ENCODE assay signal across 13 mouse cellular contexts in the genomic region with DNA sequence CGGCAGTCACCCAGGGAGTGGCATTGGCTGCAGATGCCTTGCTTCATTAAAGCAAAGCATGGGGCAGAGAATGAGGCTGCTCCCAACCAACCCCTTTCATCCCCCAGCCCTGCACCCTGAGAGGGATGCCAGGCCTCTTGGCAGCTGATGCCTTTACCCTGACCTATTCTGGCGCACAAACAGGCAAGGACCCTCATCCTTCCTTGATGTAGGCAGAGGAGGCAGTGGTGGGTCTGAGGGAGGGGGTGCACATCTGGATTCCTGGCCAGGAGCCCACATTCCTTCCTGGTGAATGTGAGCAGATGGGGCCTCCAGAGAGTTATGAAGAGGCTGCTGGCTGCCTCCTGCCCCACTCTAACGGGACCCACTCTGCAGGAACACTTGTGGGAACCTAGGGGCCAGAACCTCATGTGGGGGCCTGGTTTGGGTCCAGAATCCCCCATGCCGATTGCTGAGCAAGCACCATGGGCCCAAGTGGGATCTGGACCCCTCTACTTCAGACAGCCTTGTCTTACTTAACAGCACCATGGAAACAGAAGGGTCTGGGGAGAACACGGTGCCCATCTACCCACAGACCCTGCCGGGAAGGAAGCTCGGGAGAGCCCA. TPM values are rescaled to one million over a fixed set of nuclear protein-coding genes. Genes with fewer than 3 reads are reported as not detected.
A peak's percentile ranks its signal among the peaks of the same experiment; 100 is the strongest.
DNase-seq lines count a peak whose midpoint lies in the region; ATAC-seq and TF ChIP-seq lines count a peak whose summit lies in the region.
"Had no signal": no experiment of that assay in that cellular context is flagged by ENCODE, and none has a peak within 500 bp of the region (broad histone marks: within the 10 kb centered on the region; RNA-seq: fewer than 3 reads in every experiment).

No protein-coding gene starts in this region.

- peaks cover 31% of the 10 kb centered on the region for H3K36me3 ChIP-seq in heart, embryonic 10.5 days
- peaks cover 29% of the 10 kb centered on the region for H3K36me3 ChIP-seq in lung, embryonic 14.5 days (ENCODE audit: insufficient read depth)
- H3K36me3 ChIP-seq in embryonic facial prominence, embryonic 13.5 days, result peaks cover 48% of the 10 kb centered on the region
- peaks cover 40% of the 10 kb centered on the region for H3K36me3 ChIP-seq in myocyte (ENCODE audit: control insufficient read depth, insufficient read depth)

- H3K4me2 ChIP-seq in lung, embryonic 14.5 days, result no peak overlapping the region
- 0 out of 2 replicates have a peak overlapping the region, but pooled peaks have one; percentile 16 for H3K4me2 ChIP-seq in embryonic facial prominence, embryonic 13.5 days
- H3K4me2 ChIP-seq in myocyte (ENCODE audit: low read depth), result peak overlapping the region; percentile 7

- H3K4me1 ChIP-seq in heart, embryonic 10.5 days, result peaks cover 78% of the 10 kb centered on the region
- peaks cover 34% of the 10 kb centered on the region for H3K4me1 ChIP-seq in lung, embryonic 14.5 days (ENCODE audit: insufficient read depth)
- peaks cover 83% of the 10 kb centered on the region for H3K4me1 ChIP-seq in embryonic facial prominence, embryonic 13.5 days

- DNase-seq in heart, embryonic 10.5 days (ENCODE audit: low spot score), result no peak
- DNase-seq in heart, adult 18-20 months, result no peak
- DNase-seq in lung, embryonic 14.5 days, result peak; percentile 74
- no peak for DNase-seq in lung, adult 18-20 months
- DNase-seq in left cerebral cortex, adult 8-10 months (ENCODE audit: low spot score in 2 of 2), result no peak
- DNase-seq: cerebellum, adult 2 months; kidney, adult 11 months; lung, adult 2 months; right cerebral cortex, adult 18-20 months had no signal

- WGBS in heart, embryonic 10.5 days, result 63% methylated on average over 7 of the region's 7 CpGs
- 40% methylated on average over 7 of the region's 7 CpGs for WGBS in lung, embryonic 14.5 days
- WGBS in embryonic facial prominence, embryonic 13.5 days, result 47% methylated on average over 7 of the region's 7 CpGs

- H3K79me2 ChIP-seq in myocyte (ENCODE audit: control insufficient read depth, insufficient read depth), result peaks cover 72% of the 10 kb centered on the region

- peak overlapping the region; percentile 86; the same call in 1 of the 2 replicates for H3K27ac ChIP-seq in heart, embryonic 10.5 days
- no peak overlapping the region; the same call in 1 of the 2 replicates for H3K27ac ChIP-seq in lung, embryonic 14.5 days (ENCODE audit: low read depth)
- H3K27ac ChIP-seq in embryonic facial prominence, embryonic 13.5 days, result peak overlapping the region; percentile 87

- H3K4me3 ChIP-seq in heart, embryonic 10.5 days, result no peak overlapping the region
- no peak overlapping the region for H3K4me3 ChIP-seq in lung, embryonic 14.5 days (ENCODE audit: low read depth, low read length)
- H3K4me3 ChIP-seq in embryonic facial prominence, embryonic 13.5 days, result no peak overlapping the region
- no peak overlapping the region for H3K4me3 ChIP-seq in myocyte

- no peaks in the 10 kb centered on the region for H3K27me3 ChIP-seq in heart, embryonic 10.5 days (ENCODE audit: insufficient read depth, poor library complexity, severe bottlenecking)
- no peaks in the 10 kb centered on the region for H3K27me3 ChIP-seq in lung, embryonic 14.5 days (ENCODE audit: insufficient read depth, low read length)
- H3K27me3 ChIP-seq in embryonic facial prominence, embryonic 13.5 days, result no peaks in the 10 kb centered on the region
- H3K27me3 ChIP-seq in myocyte (ENCODE audit: control insufficient read depth, insufficient read depth, insufficient read length), result no peaks in the 10 kb centered on the region

- TF ChIP-seq CTCF in lung, embryonic 14.5 days (IDR thresholded peaks at IDR 0.05; ENCODE audit: low read depth), result no peak

- TF ChIP-seq POLR2A in myocyte (IDR thresholded peaks at IDR 0.05; ENCODE audit: insufficient read length, low read depth), result no peak

- H3K9me3 ChIP-seq in heart, embryonic 10.5 days, result no peaks in the 10 kb centered on the region
- H3K9me3 ChIP-seq in lung, embryonic 14.5 days (ENCODE audit: low read depth, low read length), result no peaks in the 10 kb centered on the region
- no peaks in the 10 kb centered on the region for H3K9me3 ChIP-seq in embryonic facial prominence, embryonic 13.5 days

- H3ac ChIP-seq in myocyte (ENCODE audit: control insufficient read depth, insufficient read length), result no peak overlapping the region

- ATAC-seq in lung, embryonic 14.5 days (ENCODE audit: insufficient read depth), result peak; percentile 71
- ATAC-seq in embryonic facial prominence, embryonic 13.5 days (ENCODE audit: insufficient number of reproducible peaks, insufficient read depth, low FRiP score, low TSS enrichment, low read depth), result peak; percentile 33; the same call in 1 of the 2 replicates
- no peak for ATAC-seq in megakaryocyte progenitor cell, adult 5-6 weeks (replicated peaks; ENCODE audit: poor library complexity)
- ATAC-seq: CD4-positive, CD25-positive, alpha-beta regulatory T cell, adult 4 months had no signal

- H3K9ac ChIP-seq in lung, embryonic 14.5 days, result no peak overlapping the region; the same call in 1 of the 2 replicates
- H3K9ac ChIP-seq in embryonic facial prominence, embryonic 13.5 days, result peak overlapping the region; percentile 52; the same call in 1 of the 2 replicates

TF ChIP-seq in myocyte, 11 proteins besides CTCF, POLR2A, EP300 and RAD21:
- TF ChIP-seq USF1 (IDR thresholded peaks at IDR 0.05; ENCODE audit: low read depth) (no peak), REST (IDR thresholded peaks at IDR 0.05; ENCODE audit: insufficient read depth, insufficient read length) (no peak), POLR2AphosphoS2 (IDR thresholded peaks at IDR 0.05; ENCODE audit: insufficient read length, low read depth) (no peak), MYOG (IDR thresholded peaks at IDR 0.05; ENCODE audit: control insufficient read depth in 1 of 3, insufficient read depth in 1 of 3, insufficient read length in 2 of 3, low read depth in 2 of 3) (no peak)

RNA-seq across cellular contexts. Expression of a gene that starts 12.4 kb away (rescaled TPM):
- 15.2 and 16.9 TPM in 2 replicates for polyA plus RNA-seq in heart, embryonic 10.5 days (2016; fragmentation: Nextera tagmentation; extraction: Ambion mirVana)
- 10 to 100 TPM; 33.9 to 34.9 TPM for total RNA-seq in heart, adult 18-20 months (2021)
- 29.6 and 29.8 TPM in 2 replicates for polyA plus RNA-seq in lung, embryonic 14.5 days (2014; fragmentation: Nextera tagmentation; extraction: Ambion mirVana)
- polyA plus RNA-seq in embryonic facial prominence, embryonic 13.5 days (2015; fragmentation: Nextera tagmentation; extraction: Ambion mirVana), result 29.4 and 32.7 TPM in 2 replicates
- 86.2 TPM for polyA plus RNA-seq in myocyte (2012; fragmentation: generic; extraction: Trizol)
- 1.2 and 1.3 TPM in 2 replicates for total RNA-seq in megakaryocyte progenitor cell, adult 5-6 weeks (2015)
- total RNA-seq in megakaryocyte progenitor cell, adult 5-6 weeks (2017), result 0.41 and 0.92 TPM in 2 replicates
- total RNA-seq in left cerebral cortex, adult 8-10 months (2022), result 10 to 100 TPM; 51.5 to 58.0 (median 54.4) TPM
